Mouse (Mus musculus) liver (tissue): ENCODE results near the gene Grm1.
A peak's percentile ranks its signal among the peaks of the same experiment; 100 is the strongest.

Experiments used
- DNase-seq: peaks from one replicate; pipeline ENCODE4 v3.0.0-alpha.2; 2020; ENCODE audit warnings: mixed read lengths

Grm1 gene

DNA sequence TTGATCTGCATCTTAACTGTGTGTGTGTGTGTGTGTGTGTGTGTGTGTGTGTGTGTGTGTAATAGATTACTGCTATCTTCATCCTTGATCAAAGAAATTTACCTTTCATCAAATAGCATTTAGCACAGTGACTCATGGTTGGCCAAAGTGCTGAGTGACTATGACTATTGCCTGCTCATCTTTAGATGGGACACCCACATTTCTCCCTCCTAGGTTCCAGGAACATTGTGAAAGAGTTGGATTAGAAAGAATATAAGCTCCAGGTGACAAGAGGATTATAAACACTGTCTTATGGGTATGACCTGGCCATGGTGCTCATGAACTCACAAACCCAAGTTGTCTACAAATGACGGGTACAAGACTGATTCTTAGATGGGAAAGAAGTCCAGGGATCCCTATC, 374.1 kb downstream of the Grm1 start:
- no peak for DNase-seq

DNA sequence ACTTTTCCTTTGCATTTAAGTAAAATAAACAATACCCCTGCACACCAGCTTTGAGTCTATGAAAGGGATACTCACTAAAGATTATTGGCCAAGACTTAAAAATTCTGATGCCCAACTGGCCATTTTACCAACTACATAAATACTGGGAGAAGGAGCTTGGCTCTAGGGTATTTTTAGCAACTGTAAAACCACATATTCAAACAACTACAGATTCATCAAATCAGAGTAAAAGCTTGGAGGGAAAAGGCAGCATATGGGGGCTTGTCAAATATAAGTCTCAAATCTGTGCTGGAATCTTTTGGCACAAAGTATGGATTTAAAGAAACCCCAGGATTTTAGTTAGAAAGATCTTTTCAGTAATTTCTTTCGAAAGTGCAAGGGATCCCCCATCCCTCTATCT, 380.8 kb downstream of the Grm1 start:
- DNase-seq, result no peak

DNA sequence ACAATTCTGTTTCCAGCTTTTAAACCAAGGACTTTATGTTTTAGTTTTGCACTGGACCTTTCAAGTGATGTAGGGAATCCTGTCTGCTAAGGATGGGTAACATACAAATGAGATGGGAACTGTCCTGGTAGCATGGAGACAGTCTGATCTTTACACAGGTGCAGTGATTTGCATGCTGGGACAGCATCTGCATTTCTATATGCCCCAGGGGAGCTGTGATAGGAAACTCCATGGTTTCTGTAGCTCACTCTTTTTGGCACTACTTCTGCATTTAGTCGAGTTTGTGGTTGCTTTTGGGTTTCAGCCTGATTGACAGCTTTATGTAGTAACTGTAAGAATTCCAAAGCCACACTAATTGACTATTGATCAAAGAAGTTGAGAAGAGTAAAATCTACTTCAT, 381.3 kb downstream of the Grm1 start:
- DNase-seq, result no peak

DNA sequence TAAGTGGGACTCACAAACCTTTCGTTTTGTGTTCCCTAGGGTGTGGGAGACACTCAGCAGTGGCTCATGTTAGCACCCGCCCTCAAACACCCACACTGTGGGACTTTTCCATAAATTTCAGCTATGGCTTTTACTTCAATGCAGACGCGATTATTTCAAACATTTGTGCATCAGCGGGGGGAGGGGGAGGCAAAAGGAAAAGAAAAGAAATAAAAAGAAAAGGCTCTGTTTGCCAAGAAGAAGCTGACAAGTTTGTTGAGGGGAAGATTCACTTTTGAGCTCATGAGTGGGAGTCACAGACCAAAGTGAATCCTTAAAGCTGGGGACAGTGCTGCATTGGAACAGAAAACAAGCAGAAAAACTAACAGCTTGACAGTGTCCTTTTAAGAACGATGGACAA, 384.7 kb downstream of the Grm1 start:
- DNase-seq, result no peak

DNA sequence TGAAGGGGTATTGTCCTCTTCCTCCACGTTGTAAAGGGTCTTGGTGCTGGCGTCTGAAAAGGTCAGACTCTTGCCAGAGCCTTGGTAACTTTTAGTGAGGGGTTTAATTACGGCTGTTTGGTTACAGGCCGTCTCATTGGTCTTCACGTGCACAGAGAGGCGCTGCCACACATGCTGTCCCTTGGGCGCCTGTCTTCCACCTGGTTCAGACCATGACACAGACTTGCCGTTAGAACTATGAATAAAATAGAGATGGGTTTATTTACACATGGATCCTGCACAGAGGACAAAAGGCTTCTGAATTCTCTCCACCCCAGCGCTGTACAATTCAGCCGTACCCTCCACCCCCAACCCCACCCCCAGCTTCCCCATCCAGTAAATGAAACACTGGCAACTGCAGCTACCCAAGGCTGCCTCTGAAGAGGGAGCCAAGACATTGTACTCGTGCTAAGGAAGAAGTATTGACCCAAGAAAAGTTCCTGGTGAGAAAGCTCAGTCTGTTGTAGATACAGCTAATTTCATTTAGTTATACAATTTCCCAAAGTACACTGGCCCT, 392.4 kb downstream of the Grm1 start:
- no peak for DNase-seq

DNA sequence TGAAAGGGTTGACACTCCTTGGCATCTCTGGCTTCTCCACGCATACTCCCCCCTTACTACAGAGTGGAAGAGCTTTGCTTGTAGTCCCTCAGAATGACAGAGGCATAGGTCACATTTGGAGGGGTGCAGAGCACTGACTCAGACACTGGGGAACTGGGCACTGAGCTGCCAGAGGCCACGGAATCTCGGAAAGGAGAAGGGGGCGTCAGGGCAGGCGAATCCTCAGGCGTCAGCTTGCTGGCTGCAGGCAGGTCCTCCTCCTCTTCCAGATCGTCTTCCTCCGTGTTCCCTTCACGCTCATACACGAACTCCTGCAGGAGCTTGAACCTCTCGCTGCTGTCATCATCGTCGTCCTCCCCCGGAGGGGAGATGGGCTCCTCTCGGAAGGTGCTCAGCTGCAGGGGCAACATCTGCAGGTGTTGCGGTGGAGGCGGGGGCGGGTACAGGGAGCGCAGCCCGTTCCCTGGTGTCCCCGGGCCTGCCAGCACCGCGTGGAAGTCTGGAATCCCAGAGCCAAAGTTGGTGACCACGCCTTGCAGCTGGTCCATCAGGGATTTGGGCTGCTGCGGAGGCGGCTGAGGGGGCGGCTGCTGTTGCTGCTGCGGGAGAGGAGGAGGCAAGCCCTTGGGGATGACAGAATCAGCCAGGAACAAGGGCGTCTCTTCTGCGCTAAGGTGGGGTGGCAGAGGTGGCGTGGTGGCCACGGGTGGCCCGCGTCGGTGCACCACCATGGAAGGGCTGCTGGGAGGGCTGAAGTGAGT, 393.1 kb downstream of the Grm1 start:
- peak; percentile 5 for DNase-seq

DNA sequence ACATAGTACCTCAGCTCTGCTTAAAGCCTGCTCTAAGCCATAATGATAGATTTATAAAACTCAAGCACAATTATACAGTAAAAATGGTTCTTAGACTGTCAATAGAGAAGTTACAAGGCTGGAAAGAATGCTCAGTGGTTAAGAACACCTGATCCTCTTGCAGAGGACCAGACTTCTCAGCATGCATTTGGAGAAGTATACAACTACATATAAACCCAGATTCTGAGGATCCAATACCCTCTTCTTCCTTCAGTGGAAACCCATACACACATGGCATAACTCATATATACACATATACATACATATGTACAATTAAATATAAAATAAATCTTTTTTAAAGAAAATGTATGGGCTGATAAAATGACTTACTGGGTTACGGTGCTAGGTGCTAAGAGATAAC, 401.1 kb downstream of the Grm1 start, which contains the start of gene Gm10944:
Gene Gm10944, plus strand, starts transcription at position 301 of the 400 bp plus-strand sequence.
- DNase-seq, result no peak

DNA sequence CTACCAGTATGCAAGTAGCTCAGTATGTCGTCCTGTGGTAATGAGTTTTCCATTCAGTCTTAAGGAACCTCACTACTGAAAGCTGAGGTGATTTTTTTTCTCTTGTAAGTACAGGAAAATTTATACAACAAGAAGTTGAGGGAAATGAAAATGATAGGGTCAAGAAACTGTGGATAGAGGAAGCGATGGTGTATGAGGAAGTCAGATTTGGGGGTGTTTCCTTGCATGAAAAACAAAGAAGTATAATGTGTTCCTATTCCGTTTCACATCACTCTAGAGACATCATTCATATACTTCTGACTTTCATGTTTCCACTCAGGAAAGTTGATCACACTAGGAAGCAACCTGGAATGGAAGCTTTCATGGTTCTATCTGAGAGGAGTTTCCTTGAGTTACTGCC, 422.2 kb downstream of the Grm1 start:
- DNase-seq, result no peak

DNA sequence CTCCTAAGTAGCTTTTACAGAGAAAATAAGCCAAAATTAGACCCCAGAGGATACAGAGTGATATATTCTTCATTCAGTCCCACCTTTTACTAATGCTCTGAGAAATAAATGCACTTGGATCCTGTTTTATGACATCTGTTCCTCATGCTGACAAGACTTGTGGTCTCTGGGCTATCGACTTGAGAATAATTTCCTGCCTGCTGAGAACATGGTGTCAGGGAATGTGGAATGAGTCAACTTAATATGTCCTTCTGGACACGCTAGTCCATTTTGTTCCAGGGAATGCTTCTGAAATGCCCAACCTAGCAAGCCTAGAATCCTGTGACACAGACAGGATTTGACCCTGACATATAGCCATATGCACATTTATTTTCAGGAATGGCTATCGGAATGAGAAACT, 423.0 kb downstream of the Grm1 start:
- no peak for DNase-seq

DNA sequence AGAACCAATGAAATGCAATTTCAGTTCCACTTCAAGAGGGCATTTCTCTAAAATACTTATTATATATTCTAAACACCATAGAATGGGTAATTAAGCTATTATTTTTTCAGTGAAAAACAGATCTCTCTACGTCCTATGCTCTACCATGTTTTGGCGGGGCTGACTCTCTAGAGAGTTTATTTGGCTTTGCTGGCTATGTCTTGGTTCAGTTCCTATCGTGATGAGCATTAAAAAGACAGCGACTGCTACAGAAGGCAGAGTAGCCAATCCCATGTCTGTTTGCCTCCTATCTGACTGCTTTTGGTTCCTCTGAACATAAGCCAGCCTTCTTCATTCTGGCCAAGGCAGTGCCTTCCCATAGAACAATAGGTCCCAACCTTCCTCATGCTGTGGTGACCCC, 425.5 kb downstream of the Grm1 start:
- no peak for DNase-seq

DNA sequence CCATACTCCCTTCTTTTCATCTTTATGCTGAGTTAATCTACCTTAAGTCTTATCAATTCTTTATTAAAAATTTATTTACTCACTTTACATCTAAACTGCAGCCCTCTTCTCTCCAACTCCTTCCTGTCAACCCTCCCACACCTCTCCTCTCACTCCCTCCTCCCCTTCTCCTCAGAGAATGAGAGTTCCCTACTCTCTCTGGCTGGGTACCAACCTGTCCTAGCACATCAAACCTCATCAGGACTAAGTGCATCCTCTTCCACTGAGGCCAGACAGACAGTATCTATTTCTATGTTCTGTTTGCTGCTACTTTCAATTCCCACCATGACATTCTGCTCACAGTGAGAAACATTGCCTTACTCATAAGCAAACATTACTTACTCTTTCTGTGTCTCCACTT, 426.2 kb downstream of the Grm1 start:
- no peak for DNase-seq
